Mouse (Mus musculus): ENCODE measurements around the gene Serpinb6c.

- TF ChIP-seq CTCF (IDR thresholded peaks at IDR 0.05; ENCODE audit: low read depth): no peak
- TF ChIP-seq EP300 (IDR thresholded peaks at IDR 0.05; ENCODE audit: low read depth): no peak
These were observed 2.2 kb downstream of the Serpinb6c start for GRCm38 (mm10) chr13:33903290-33903689.

All from liver, embryonic 14.5 days (tissue).